Mouse (Mus musculus) midbrain, embryonic 11.5 days (tissue): Measurements from ENCODE around the gene Trpd52l3. TPM values are rescaled to one million over a fixed set of nuclear protein-coding genes. Genes with fewer than 3 reads are reported as not detected.
A peak's percentile ranks its signal among the peaks of the same experiment; 100 is the strongest.

ENCODE experiments used
- ATAC-seq: fragments of 200-750 bp; cut with Nextera tagmentation; 2 replicates; pipeline ENCODE4 v1.8.0; 2017; ENCODE audit warnings: moderate TSS enrichment, moderate library complexity; ENCODE audit not compliant: low FRiP score
- DNase-seq: peaks from one replicate; pipeline ENCODE4 v3.0.0; 2015; ENCODE audit warnings: low spot score; ENCODE audit errors: missing footprints
- H3K27ac ChIP-seq: fragments of 300-500 bp; sonication (generic); 2 replicates; pipeline ENCODE4 v1.5.1; 2014; ENCODE audit warnings: low read depth, low read length
- H3K27me3 ChIP-seq: fragments of 300-500 bp; sonication (generic); 2 replicates; pipeline ENCODE4 v1.6.1; 2014; ENCODE audit warnings: mild to moderate bottlenecking, low read length, moderate library complexity, mixed read lengths; ENCODE audit not compliant: control insufficient read depth, insufficient read depth
- H3K36me3 ChIP-seq: fragments of 300-500 bp; sonication (generic); 2 replicates; pipeline ENCODE4 v1.6.1; 2014; ENCODE audit warnings: mild to moderate bottlenecking, low read length, moderate library complexity, mixed read lengths; ENCODE audit not compliant: control insufficient read depth, insufficient read depth
- H3K4me1 ChIP-seq: fragments of 300-500 bp; sonication (generic); 2 replicates; pipeline ENCODE4 v1.6.1; 2014; ENCODE audit warnings: low read length; ENCODE audit not compliant: control insufficient read depth, insufficient read depth
- H3K4me2 ChIP-seq: fragments of 300-500 bp; sonication (generic); 2 replicates; pipeline ENCODE4 v1.6.1; 2014; ENCODE audit warnings: mild to moderate bottlenecking, moderate library complexity
- H3K4me3 ChIP-seq: fragments of 300-500 bp; sonication (generic); 2 replicates; pipeline ENCODE4 v1.5.1; 2014; ENCODE audit warnings: low read depth, low read length
- H3K9ac ChIP-seq: fragments of 300-500 bp; sonication (generic); 2 replicates; pipeline ENCODE4 v1.6.1; 2014; ENCODE audit warnings: low read length
- H3K9me3 ChIP-seq: fragments of 300-500 bp; sonication (generic); 2 replicates; pipeline ENCODE4 v1.6.1; 2016; ENCODE audit warnings: low read length; ENCODE audit not compliant: control insufficient read depth
- WGBS: fragments of 180-500 bp; shearing (Covaris S2); extraction: QIAGEN DNeasy Blood & Tissue Kit; methylation state at CpG from one replicate; pipeline ENCODE4 v1.1.7; 2014; 5-methylcytosine and 5-hydroxymethylcytosine counted together
- polyA plus RNA-seq: library from polyadenylated mRNA; unstranded; fragments of >200 nt; fragmentation: Nextera tagmentation; extraction: Ambion mirVana; gene quantifications from 2 replicates; pipeline ENCODE4 v1.2.1, GENCODE M21; 2014

Trpd52l3 gene
- polyA plus RNA-seq, 1 experiment from 2014 or later: not detected

DNA sequence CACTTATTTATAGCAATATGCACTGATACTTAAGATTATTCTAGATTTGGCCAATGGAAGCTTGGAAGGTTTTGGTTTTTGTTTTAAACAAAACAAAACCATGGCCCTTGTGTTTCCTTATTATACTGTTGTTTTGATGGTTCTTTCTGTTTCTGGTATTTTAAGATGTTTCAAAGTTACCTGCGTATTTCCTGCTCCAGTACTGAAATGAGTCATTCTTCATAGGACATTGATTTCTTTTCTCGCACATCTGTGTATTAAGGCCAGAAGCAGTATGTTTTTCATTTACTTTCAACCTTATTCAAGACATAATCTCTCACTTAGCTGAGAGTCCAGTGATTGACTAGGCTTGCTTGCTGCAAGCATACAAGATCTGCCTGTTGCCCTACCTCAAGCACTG, 40.1 kb downstream of the Trpd52l3 start:
- 97% methylated on average over 2 of the region's 2 CpGs for WGBS
- H3K4me2 ChIP-seq: no peak overlapping the region
- H3K27me3 ChIP-seq: no peaks in the 10 kb centered on the region
- no peak overlapping the region for H3K9ac ChIP-seq
- no peak overlapping the region for H3K4me3 ChIP-seq
- H3K9me3 ChIP-seq: no peaks in the 10 kb centered on the region
- DNase-seq: no peak
- ATAC-seq: no peak
- no peaks in the 10 kb centered on the region for H3K4me1 ChIP-seq
- no peak overlapping the region for H3K27ac ChIP-seq
- peaks cover 10% of the 10 kb centered on the region; the same call in 1 of the 2 replicates for H3K36me3 ChIP-seq

DNA sequence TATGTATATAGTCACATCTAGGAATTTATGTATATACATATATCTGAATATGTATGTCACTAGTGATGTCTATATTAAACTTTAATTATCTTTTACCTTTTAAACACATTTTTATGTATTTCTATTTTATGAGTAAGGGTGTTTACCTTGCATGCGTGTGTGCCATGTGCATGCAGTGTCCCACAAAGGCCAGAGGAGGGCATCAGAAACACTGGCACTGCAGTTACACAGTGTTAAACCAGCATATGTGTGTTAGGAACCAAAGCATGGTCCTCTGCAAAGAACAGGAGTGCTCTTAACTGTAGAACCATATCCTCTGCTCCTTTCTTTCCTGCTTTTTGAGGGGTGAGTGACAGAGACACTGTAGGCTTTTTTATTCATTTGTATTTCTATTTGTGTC, 41.0 kb downstream of the Trpd52l3 start:
- Histone ChIP-seq H3K27ac (no peak overlapping the region), H3K4me1 (no peaks in the 10 kb centered on the region), H3K9me3 (no peaks in the 10 kb centered on the region), H3K36me3 (peaks cover 10% of the 10 kb centered on the region; the same call in 1 of the 2 replicates), H3K4me3 (no peak overlapping the region), H3K4me2 (no peak overlapping the region), H3K9ac (no peak overlapping the region), H3K27me3 (no peaks in the 10 kb centered on the region)
- DNase-seq: no peak
- ATAC-seq: no peak
- WGBS: 92% methylated on average over 1 of the region's 1 CpGs

DNA sequence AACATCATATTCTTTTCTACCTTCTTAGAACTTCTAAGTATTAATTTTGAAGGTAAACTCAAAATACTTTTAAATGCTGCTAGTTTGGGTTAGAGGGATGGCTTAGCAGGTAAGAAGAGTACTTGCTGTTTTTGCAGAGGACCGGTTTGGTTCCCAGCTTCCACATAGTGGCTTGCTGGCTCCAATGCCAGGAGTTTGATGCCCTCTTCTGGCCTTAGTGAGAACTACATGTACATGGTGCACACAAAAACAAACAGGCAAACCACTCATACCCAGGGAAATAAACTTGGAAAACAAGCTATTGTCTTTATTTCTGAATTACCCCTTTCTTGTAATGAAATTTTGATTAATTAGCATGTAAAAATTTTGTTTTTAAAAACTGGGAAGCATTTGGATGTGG, 42.3 kb downstream of the Trpd52l3 start:
- H3K4me1 ChIP-seq: no peaks in the 10 kb centered on the region
- H3K4me3 ChIP-seq: no peak overlapping the region
- WGBS: 63% methylated on average over 1 of the region's 1 CpGs
- H3K27me3 ChIP-seq: no peaks in the 10 kb centered on the region
- no peak for DNase-seq
- peaks cover 10% of the 10 kb centered on the region; the same call in 1 of the 2 replicates for H3K36me3 ChIP-seq
- ATAC-seq: no peak
- no peaks in the 10 kb centered on the region for H3K9me3 ChIP-seq
- no peak overlapping the region for H3K4me2 ChIP-seq
- H3K9ac ChIP-seq: no peak overlapping the region
- H3K27ac ChIP-seq: no peak overlapping the region

DNA sequence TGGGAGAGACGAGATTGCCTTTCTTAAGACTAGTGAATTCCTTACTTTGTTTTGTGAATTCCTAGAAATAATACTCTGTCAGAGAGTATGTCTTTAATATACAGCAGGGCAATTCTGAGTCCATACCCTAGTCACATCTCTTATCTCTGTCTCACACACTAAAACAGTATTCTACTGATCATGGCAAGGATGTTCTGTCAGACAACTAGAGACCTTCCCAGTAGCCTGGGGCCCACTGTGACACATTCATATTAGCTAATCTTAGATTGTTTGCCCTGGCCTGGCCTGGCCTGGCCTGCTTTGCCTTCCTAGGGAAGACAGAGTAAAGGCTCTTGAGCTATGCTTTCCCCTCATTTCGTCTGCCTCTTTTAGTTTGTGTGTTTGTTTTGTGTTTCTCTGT, 47.0 kb downstream of the Trpd52l3 start:
- Histone ChIP-seq H3K9me3 (no peaks in the 10 kb centered on the region), H3K4me3 (no peak overlapping the region), H3K27me3 (no peaks in the 10 kb centered on the region), H3K36me3 (no peaks in the 10 kb centered on the region; the same call in 1 of the 2 replicates), H3K27ac (no peak overlapping the region), H3K4me2 (no peak overlapping the region), H3K4me1 (no peaks in the 10 kb centered on the region), H3K9ac (no peak overlapping the region)
- peak; percentile 39 for DNase-seq
- WGBS: 69% methylated on average over 2 of the region's 2 CpGs
- ATAC-seq: no peak

DNA sequence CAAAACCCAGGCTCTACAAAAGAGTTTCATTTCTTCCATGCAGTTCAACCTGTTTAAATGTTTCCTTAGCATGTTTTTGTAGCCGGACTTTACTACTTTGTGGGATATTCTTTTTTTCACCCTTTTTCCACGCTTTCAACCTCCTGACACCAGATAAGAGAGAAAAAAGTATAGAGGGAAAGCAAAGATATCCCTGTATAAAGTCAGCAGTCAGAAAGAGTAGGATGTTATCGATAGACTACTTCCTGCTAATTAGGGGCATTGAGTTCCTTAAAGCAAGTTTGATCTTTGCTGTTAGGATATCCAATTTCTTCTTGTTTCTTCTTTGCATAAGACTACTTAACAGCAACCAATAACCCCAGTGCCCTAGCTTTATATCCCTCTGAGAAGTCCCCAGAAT, 47.9 kb downstream of the Trpd52l3 start:
- WGBS: 92% methylated on average over 3 of the region's 3 CpGs
- Histone ChIP-seq H3K27me3 (no peaks in the 10 kb centered on the region), H3K4me1 (no peaks in the 10 kb centered on the region), H3K9ac (no peak overlapping the region), H3K27ac (no peak overlapping the region), H3K9me3 (no peaks in the 10 kb centered on the region), H3K4me3 (no peak overlapping the region), H3K36me3 (no peaks in the 10 kb centered on the region), H3K4me2 (no peak overlapping the region)
- DNase-seq (peak; percentile 75), ATAC-seq (no peak)

DNA sequence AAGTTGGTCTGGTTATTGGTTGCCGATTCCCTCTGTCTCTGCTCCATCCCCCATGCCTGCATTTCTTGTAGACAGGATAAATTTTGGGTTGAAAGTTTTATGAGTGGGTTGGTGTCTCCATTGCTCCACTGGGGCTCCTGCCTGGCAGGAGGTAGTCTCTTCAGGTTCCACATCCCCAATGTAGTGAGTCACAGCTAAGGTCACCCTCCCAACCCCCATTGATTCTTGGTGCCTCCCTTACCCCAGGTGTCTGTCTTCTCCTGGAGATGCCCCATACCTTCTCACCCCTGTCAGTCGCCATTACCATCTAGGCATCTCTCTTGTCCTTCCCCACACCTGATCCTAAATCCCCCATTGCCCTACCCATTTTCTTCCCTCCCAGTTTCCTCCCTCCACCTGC, 50.6 kb downstream of the Trpd52l3 start:
- Histone ChIP-seq H3K9ac (no peak overlapping the region), H3K4me2 (no peak overlapping the region), H3K36me3 (no peaks in the 10 kb centered on the region), H3K4me1 (no peaks in the 10 kb centered on the region), H3K9me3 (no peaks in the 10 kb centered on the region), H3K27me3 (no peaks in the 10 kb centered on the region), H3K27ac (no peak overlapping the region), H3K4me3 (no peak overlapping the region)
- WGBS: 83% methylated on average over 2 of the region's 2 CpGs
- DNase-seq (peak; percentile 57), ATAC-seq (no peak)

Other genes with a start within 250 kb of the Trpd52l3 start
- 7.7 and 8.0 TPM in 2 replicates for gene 9930021J03Rik, start 197.8 kb upstream of the Trpd52l3 start, polyA plus RNA-seq
- 47.8 and 49.2 TPM in 2 replicates for gene Ranbp6, start 190.8 kb upstream of the Trpd52l3 start, polyA plus RNA-seq
- 0.48 and 0.61 TPM in 2 replicates for gene Il33, start 78.7 kb upstream of the Trpd52l3 start, polyA plus RNA-seq
- gene Uhrf2, start 26.7 kb downstream of the Trpd52l3 start, polyA plus RNA-seq: 80.3 and 85.2 TPM in 2 replicates
- 18.2 and 20.3 TPM in 2 replicates for gene Gldc, start 171.6 kb downstream of the Trpd52l3 start, polyA plus RNA-seq
- not detected in 2 replicates for gene Mbl2, start 229.2 kb downstream of the Trpd52l3 start, polyA plus RNA-seq